Mouse (Mus musculus) midbrain, embryonic 12.5 days (tissue): ENCODE data around the gene Eif5a. TPM values are rescaled to one million over a fixed set of nuclear protein-coding genes. Genes with fewer than 3 reads are reported as not detected.
A peak's percentile ranks its signal among the peaks of the same experiment; 100 is the strongest.
"Not testable (repeated sequence)": the region's sequence is repeated elsewhere in the genome, so short reads cannot be mapped to it uniquely, and the experiment has no call there.

Source experiments
- ATAC-seq: fragments of 200-750 bp; cut with Nextera tagmentation; 2 replicates; pipeline ENCODE4 v1.8.0; 2017; ENCODE audit warnings: low read depth, moderate TSS enrichment, moderate library complexity; ENCODE audit not compliant: low FRiP score
- H3K27ac ChIP-seq: fragments of 300-500 bp; sonication (generic); replicated peaks from 2 replicates; pipeline ENCODE4 v1.5.1; 2016; ENCODE audit warnings: mild to moderate bottlenecking
- H3K27me3 ChIP-seq: fragments of 300-500 bp; sonication (generic); 2 replicates; pipeline ENCODE4 v1.6.1; 2016; ENCODE audit warnings: mild to moderate bottlenecking
- H3K36me3 ChIP-seq: fragments of 300-500 bp; sonication (generic); 2 replicates; pipeline ENCODE4 v1.6.1; 2016
- H3K4me1 ChIP-seq: fragments of 300-500 bp; sonication (generic); 2 replicates; pipeline ENCODE4 v1.6.1; 2016
- H3K4me2 ChIP-seq: fragments of 300-500 bp; sonication (generic); replicated peaks from 2 replicates; pipeline ENCODE4 v1.6.1; 2016; ENCODE audit warnings: mild to moderate bottlenecking, moderate library complexity
- H3K4me3 ChIP-seq: fragments of 300-500 bp; sonication (generic); 2 replicates; pipeline ENCODE4 v1.5.1; 2016; ENCODE audit warnings: mild to moderate bottlenecking
- H3K9ac ChIP-seq: fragments of 300-500 bp; sonication (generic); replicated peaks from 2 replicates; pipeline ENCODE4 v1.6.1; 2016; ENCODE audit warnings: mild to moderate bottlenecking, moderate library complexity
- H3K9me3 ChIP-seq: fragments of 300-500 bp; sonication (generic); 2 replicates; pipeline ENCODE4 v1.6.1; 2016; ENCODE audit warnings: mild to moderate bottlenecking
- WGBS: fragments of 180-500 bp; shearing (Covaris S2); methylation state at CpG from one replicate; pipeline ENCODE4 v1.1.7; 2016; 5-methylcytosine and 5-hydroxymethylcytosine counted together
- polyA plus RNA-seq: library from polyadenylated mRNA; unstranded; fragments of >200 nt; fragmentation: Nextera tagmentation; extraction: Ambion mirVana; gene quantifications from 2 replicates; pipeline ENCODE4 v1.2.1, GENCODE M21; 2016

The Eif5a gene
- polyA plus RNA-seq, 1 experiment from 2014 or later, result 1,465 TPM

GRCm38 (mm10) chr11:69930967-69931537, 9.3 kb upstream of the Eif5a start:
- H3K4me1 ChIP-seq, result peaks cover 14% of the 10 kb centered on the region
- WGBS, result 82% methylated on average over 3 of the region's 3 CpGs
- H3K27me3 ChIP-seq, result peaks cover 25% of the 10 kb centered on the region
- no peaks in the 10 kb centered on the region for H3K36me3 ChIP-seq
- H3K27ac ChIP-seq, result no peak overlapping the region
- no peak overlapping the region for H3K9ac ChIP-seq
- ATAC-seq, result no peak
- H3K4me2 ChIP-seq, result no peak overlapping the region
- no peaks in the 10 kb centered on the region for H3K9me3 ChIP-seq
- no peak overlapping the region for H3K4me3 ChIP-seq

- H3K4me2 ChIP-seq, H3K27ac ChIP-seq, H3K4me3 ChIP-seq, H3K9ac ChIP-seq, ATAC-seq, H3K4me1 ChIP-seq, H3K9me3 ChIP-seq, H3K36me3 ChIP-seq: not testable (repeated sequence)
- H3K27me3 ChIP-seq, result peaks cover 16% of the 10 kb centered on the region
- 88% methylated on average over 8 of the region's 8 CpGs for WGBS
Observed at GRCm38 (mm10) chr11:69930176-69930575, 8.4 kb upstream of the Eif5a start.

- ATAC-seq, result no peak
- Histone ChIP-seq H3K4me1 (peaks cover 3% of the 10 kb centered on the region; the same call in 1 of the 2 replicates), H3K4me2 (no peak overlapping the region), H3K9ac (no peak overlapping the region), H3K27ac (no peak overlapping the region), H3K36me3 (no peaks in the 10 kb centered on the region), H3K4me3 (no peak overlapping the region), H3K9me3 (no peaks in the 10 kb centered on the region), H3K27me3 (peaks cover 11% of the 10 kb centered on the region)
- 88% methylated on average over 4 of the region's 4 CpGs for WGBS
Observed at GRCm38 (mm10) chr11:69929712-69930111, 8.0 kb upstream of the Eif5a start.

- no peak for ATAC-seq
- H3K4me1 ChIP-seq, result peaks cover 3% of the 10 kb centered on the region
- WGBS, result 97% methylated on average over 2 of the region's 2 CpGs
Observed at GRCm38 (mm10) chr11:69927501-69927900, 5.7 kb upstream of the Eif5a start.

GRCm38 (mm10) chr11:69922796-69923195, 1.0 kb upstream of the Eif5a start:
- Histone ChIP-seq H3K36me3 (peaks cover 13% of the 10 kb centered on the region), H3K9ac (no peak overlapping the region), H3K27ac (no peak overlapping the region), H3K9me3 (no peaks in the 10 kb centered on the region), H3K27me3 (no peaks in the 10 kb centered on the region), H3K4me1 (peaks cover 22% of the 10 kb centered on the region), H3K4me3 (no peak overlapping the region), H3K4me2 (no peak overlapping the region)
- 69% methylated on average over 3 of the region's 3 CpGs for whole genome bisulfite sequencing
- no peak for ATAC-seq

More at GRCm38 (mm10) chr11:69927501-69927900, 5.7 kb upstream of the Eif5a start:
- no peak overlapping the region for H3K27ac ChIP-seq
- H3K9me3 ChIP-seq, result no peaks in the 10 kb centered on the region
- H3K36me3 ChIP-seq, result no peaks in the 10 kb centered on the region
- H3K4me2 ChIP-seq, result no peak overlapping the region
- no peak overlapping the region for H3K9ac ChIP-seq
- no peak overlapping the region for H3K4me3 ChIP-seq
- no peaks in the 10 kb centered on the region for H3K27me3 ChIP-seq

- peak overlapping the region; percentile 62 for H3K4me2 ChIP-seq
- H3K9ac ChIP-seq, result peak overlapping the region; percentile 63
- H3K27ac ChIP-seq, result peak overlapping the region; percentile 95
- no peaks in the 10 kb centered on the region for H3K9me3 ChIP-seq
- no peak for ATAC-seq
- H3K36me3 ChIP-seq, result peaks cover 19% of the 10 kb centered on the region
- peak overlapping the region; percentile 98 for H3K4me3 ChIP-seq
- WGBS, result 5% methylated on average over 12 of the region's 12 CpGs
- no peaks in the 10 kb centered on the region for H3K27me3 ChIP-seq
- peaks cover 22% of the 10 kb centered on the region for H3K4me1 ChIP-seq
Observed at GRCm38 (mm10) chr11:69922012-69922756, 426 bp upstream of the Eif5a start.

- 1% methylated on average over 51 of the region's 65 CpGs for WGBS
Observed at GRCm38 (mm10) chr11:69920266-69921031, 1.3 kb downstream of the Eif5a start.

GRCm38 (mm10) chr11:69919661-69920265, 2.0 kb downstream of the Eif5a start:
- 2% methylated on average over 17 of the region's 17 CpGs for WGBS
- peak overlapping the region; percentile 98 for H3K4me3 ChIP-seq

More at GRCm38 (mm10) chr11:69920266-69921031, 1.3 kb downstream of the Eif5a start:
- Histone ChIP-seq H3K4me3 (peak overlapping the region; percentile 98), H3K4me2 (peak overlapping the region; percentile 96), H3K4me1 (peaks cover 32% of the 10 kb centered on the region), H3K9ac (peak overlapping the region; percentile 95), H3K27ac (peak overlapping the region; percentile 95), H3K27me3 (no peaks in the 10 kb centered on the region), H3K36me3 (peaks cover 36% of the 10 kb centered on the region), H3K9me3 (no peaks in the 10 kb centered on the region)
- ATAC-seq, result peak; percentile 47

GRCm38 (mm10) chr11:69919053-69919452, 2.7 kb downstream of the Eif5a start:
- peak overlapping the region; percentile 98 for H3K4me3 ChIP-seq
- peak overlapping the region; percentile 95; the same call in 1 of the 2 replicates for H3K9ac ChIP-seq
- H3K4me1 ChIP-seq, result peaks cover 45% of the 10 kb centered on the region
- H3K4me2 ChIP-seq, result peak overlapping the region; percentile 96
- 80% methylated on average over 9 of the region's 9 CpGs for WGBS
- no peaks in the 10 kb centered on the region for H3K27me3 ChIP-seq
- no peak for ATAC-seq
- peak overlapping the region; percentile 95 for H3K27ac ChIP-seq
- peaks cover 41% of the 10 kb centered on the region for H3K36me3 ChIP-seq
- H3K9me3 ChIP-seq, result no peaks in the 10 kb centered on the region

More at GRCm38 (mm10) chr11:69919661-69920265, 2.0 kb downstream of the Eif5a start:
- peak overlapping the region; percentile 96 for H3K4me2 ChIP-seq
- no peaks in the 10 kb centered on the region for H3K9me3 ChIP-seq
- peak overlapping the region; percentile 95 for H3K9ac ChIP-seq
- peak overlapping the region; percentile 95 for H3K27ac ChIP-seq
- no peaks in the 10 kb centered on the region for H3K27me3 ChIP-seq
- peaks cover 39% of the 10 kb centered on the region for H3K4me1 ChIP-seq
- no peak for ATAC-seq
- peaks cover 41% of the 10 kb centered on the region for H3K36me3 ChIP-seq

GRCm38 (mm10) chr11:69918118-69918517, 3.6 kb downstream of the Eif5a start:
- no peak for ATAC-seq
- Histone ChIP-seq H3K27ac (no peak overlapping the region), H3K4me3 (no peak overlapping the region), H3K4me2 (no peak overlapping the region), H3K36me3 (peaks cover 44% of the 10 kb centered on the region), H3K9ac (no peak overlapping the region), H3K27me3 (no peaks in the 10 kb centered on the region), H3K9me3 (no peaks in the 10 kb centered on the region), H3K4me1 (peaks cover 51% of the 10 kb centered on the region)
- 91% methylated on average over 5 of the region's 5 CpGs for WGBS

GRCm38 (mm10) chr11:69917379-69917948, 4.3 kb downstream of the Eif5a start:
- H3K27ac ChIP-seq, result no peak overlapping the region
- peaks cover 50% of the 10 kb centered on the region for H3K4me1 ChIP-seq
- ATAC-seq, result no peak
- WGBS, result 93% methylated on average over 8 of the region's 8 CpGs
- H3K9me3 ChIP-seq, result no peaks in the 10 kb centered on the region
- peaks cover 50% of the 10 kb centered on the region for H3K36me3 ChIP-seq
- no peak overlapping the region for H3K9ac ChIP-seq
- H3K4me3 ChIP-seq, result no peak overlapping the region
- H3K27me3 ChIP-seq, result no peaks in the 10 kb centered on the region
- H3K4me2 ChIP-seq, result no peak overlapping the region
